Mouse (Mus musculus): ENCODE measurements around the gene Nfya.

GRCm38 (mm10) chr17:48343065-48343464, 66.6 kb downstream of the Nfya start:
- TF ChIP-seq POLR2A (IDR thresholded peaks at IDR 0.05; ENCODE audit: control insufficient read depth, low read depth, low read length) (no peak), CTCF (IDR thresholded peaks at IDR 0.05; ENCODE audit: control insufficient read depth, insufficient read depth, insufficient replicate concordance, low read depth, low read length) (no peak)

Measured in testis, adult 2 months (tissue).